Mouse (Mus musculus): ENCODE results near the gene Cmbl. TPM values are rescaled to one million over a fixed set of nuclear protein-coding genes. Genes with fewer than 3 reads are reported as not detected.

Gene Cmbl
- polyA plus RNA-seq, 1 experiment from 2014 or later, result 2.1 TPM

DNA sequence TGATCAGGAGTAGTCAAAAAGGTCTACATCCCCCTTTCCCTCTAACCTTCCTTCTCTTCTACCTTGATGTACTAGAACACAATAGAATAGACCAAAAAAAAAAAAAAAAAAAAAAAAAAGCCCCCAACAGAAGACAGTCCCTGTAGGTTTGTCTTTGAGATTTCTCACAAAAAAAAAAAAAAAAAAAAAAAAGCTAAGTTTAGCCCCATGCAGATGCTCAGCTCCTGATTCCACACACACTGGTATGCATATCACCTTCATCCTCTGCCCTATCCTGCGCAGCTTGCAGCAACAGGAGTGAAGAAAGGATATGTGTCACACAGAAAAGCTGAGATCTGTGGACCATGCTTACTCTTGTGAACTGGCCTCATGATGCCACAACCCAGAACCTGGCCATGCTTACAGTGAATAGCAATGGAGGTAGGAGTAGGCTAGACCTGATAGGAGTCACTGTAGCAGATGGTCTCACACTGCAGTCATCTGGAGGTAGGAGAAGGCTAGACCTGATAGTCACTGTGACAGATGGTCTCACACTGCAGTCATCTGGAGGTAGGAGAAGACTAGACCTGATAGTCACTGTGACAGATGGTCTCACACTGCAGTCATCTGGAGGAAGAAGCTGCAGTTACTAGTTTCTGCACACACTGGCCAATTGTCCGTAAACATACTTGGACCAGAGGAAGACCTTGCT lies 32.7 kb upstream of the Cmbl start:
- peaks cover 12% of the 10 kb centered on the region for H3K4me1 ChIP-seq
- 100% methylated on average over 2 of the region's 2 CpGs for WGBS
- H3K4me2 ChIP-seq (replicated peaks), result no peak overlapping the region
- H3K27ac ChIP-seq, result no peak overlapping the region
- no peak overlapping the region for H3K4me3 ChIP-seq
- no peak for ATAC-seq (ENCODE audit: insufficient number of reproducible peaks, insufficient read depth, low FRiP score, low TSS enrichment)
- no peaks in the 10 kb centered on the region for H3K27me3 ChIP-seq
- no peaks in the 10 kb centered on the region for H3K36me3 ChIP-seq
- H3K9me3 ChIP-seq, result no peaks in the 10 kb centered on the region
- H3K9ac ChIP-seq, result no peak overlapping the region

DNA sequence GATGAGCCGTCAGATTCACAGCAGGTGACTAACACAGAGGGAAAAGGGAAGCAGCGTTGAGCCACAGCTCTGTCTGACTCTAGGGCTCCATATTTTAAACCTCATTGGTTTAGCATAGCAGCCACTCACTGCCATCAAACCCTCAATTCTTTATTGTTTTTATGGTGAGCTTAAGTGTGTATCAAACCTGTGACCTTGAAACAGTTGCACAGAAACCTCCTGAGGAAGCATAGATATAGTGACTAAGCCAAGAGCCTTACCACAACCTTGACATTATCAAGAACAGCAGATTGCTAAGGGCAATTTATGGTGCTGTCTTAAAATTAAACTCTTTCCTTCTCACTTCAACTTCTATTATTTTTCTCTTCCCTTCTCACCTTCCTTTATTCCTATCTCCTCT lies 31.7 kb upstream of the Cmbl start:
- no peak overlapping the region for H3K27ac ChIP-seq
- no peak for ATAC-seq (ENCODE audit: insufficient number of reproducible peaks, insufficient read depth, low FRiP score, low TSS enrichment)
- H3K27me3 ChIP-seq, result no peaks in the 10 kb centered on the region
- H3K9ac ChIP-seq, result no peak overlapping the region
- peaks cover 12% of the 10 kb centered on the region for H3K4me1 ChIP-seq
- no peaks in the 10 kb centered on the region for H3K9me3 ChIP-seq
- no peaks in the 10 kb centered on the region for H3K36me3 ChIP-seq
- 88% methylated on average over 2 of the region's 2 CpGs for WGBS
- H3K4me3 ChIP-seq, result no peak overlapping the region
- H3K4me2 ChIP-seq (replicated peaks), result no peak overlapping the region

GRCm38 (mm10) chr15:31534421-31535258 lies 30.5 kb upstream of the Cmbl start:
- no peaks in the 10 kb centered on the region for H3K27me3 ChIP-seq
- no peaks in the 10 kb centered on the region for H3K9me3 ChIP-seq
- WGBS, result 85% methylated on average over 7 of the region's 7 CpGs
- no peaks in the 10 kb centered on the region for H3K36me3 ChIP-seq
- no peak overlapping the region for H3K4me2 ChIP-seq (replicated peaks)
- peaks cover 5% of the 10 kb centered on the region for H3K4me1 ChIP-seq
- no peak overlapping the region for H3K27ac ChIP-seq
- no peak overlapping the region for H3K4me3 ChIP-seq
- H3K9ac ChIP-seq, result no peak overlapping the region
- no peak for ATAC-seq (ENCODE audit: insufficient number of reproducible peaks, insufficient read depth, low FRiP score, low TSS enrichment)

DNA sequence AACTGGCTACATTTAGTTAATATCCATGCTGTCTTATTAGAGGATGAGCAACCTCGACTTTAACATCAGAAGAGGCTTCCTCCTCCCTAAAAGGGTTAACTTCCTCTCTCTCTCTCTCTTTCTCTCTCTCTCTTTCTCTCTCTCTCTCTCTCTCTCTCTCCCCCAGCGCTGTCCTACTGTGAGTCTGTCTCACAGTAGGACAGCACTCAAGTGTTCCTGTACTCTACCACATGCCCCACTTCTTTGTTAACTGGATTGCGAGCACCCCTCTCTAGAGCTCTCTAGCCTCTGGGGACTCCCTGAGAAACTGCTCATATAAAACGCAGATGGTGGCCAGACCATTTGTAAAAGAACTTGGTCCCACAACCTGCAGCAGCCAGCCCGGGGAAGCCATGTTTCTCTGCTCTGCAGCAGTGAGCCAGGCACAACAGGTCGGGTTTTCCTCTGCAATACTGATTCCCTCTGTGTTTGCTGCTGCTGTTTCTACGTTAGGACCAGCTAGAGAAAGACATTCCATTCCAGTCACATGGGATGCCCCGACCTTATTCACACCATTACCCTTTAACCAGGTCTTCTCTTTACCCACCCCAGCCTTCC lies 29.8 kb upstream of the Cmbl start:
- H3K4me3 ChIP-seq, result no peak overlapping the region
- no peaks in the 10 kb centered on the region for H3K36me3 ChIP-seq
- no peaks in the 10 kb centered on the region for H3K27me3 ChIP-seq
- H3K9me3 ChIP-seq, result no peaks in the 10 kb centered on the region
- H3K4me1 ChIP-seq, result peaks cover 5% of the 10 kb centered on the region
- H3K27ac ChIP-seq, result peak overlapping the region; percentile 33; the same call in 1 of the 2 replicates
- no peak overlapping the region for H3K4me2 ChIP-seq (replicated peaks)
- H3K9ac ChIP-seq, result no peak overlapping the region
- 27% methylated on average over 8 of the region's 8 CpGs for WGBS
- ATAC-seq (ENCODE audit: insufficient number of reproducible peaks, insufficient read depth, low FRiP score, low TSS enrichment), result no peak

DNA sequence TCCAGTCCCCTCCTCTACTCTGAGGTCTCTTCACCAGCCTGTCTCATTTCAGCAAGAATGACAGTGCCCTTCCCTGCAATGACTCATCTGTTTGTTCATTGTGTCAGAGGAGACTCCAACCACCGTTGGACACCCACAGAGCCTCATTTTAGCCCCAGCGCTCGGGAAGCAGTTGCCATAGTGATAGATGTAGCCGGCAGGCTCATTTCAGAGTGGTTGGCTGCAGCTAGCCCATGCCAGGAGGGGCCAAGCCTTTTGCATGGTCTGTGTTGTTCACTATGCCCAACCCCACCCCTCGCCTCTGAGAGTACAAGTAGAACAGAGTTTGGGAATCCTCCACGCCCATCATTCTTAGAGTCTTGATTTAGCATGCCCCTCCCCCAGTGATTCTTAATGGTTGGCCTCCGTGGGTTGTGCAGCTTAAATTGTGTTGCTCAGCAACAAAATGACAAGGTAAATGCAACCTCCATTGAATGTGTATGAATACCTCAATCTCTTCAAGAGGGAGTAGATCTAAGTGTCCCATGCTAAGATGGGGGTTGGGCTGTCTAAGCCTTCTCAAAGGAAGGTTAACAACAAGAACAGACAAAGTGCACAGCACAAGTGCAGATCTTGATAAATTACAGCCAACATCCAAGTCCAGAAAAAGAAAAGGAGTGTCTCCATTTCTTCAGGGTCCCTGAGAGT lies 29.0 kb upstream of the Cmbl start:
- H3K27me3 ChIP-seq, result no peaks in the 10 kb centered on the region
- no peak overlapping the region for H3K9ac ChIP-seq
- peak overlapping the region; percentile 33; the same call in 1 of the 2 replicates for H3K27ac ChIP-seq
- WGBS, result 15% methylated on average over 7 of the region's 7 CpGs
- no peak overlapping the region for H3K4me2 ChIP-seq (replicated peaks)
- H3K4me3 ChIP-seq, result no peak overlapping the region
- no peaks in the 10 kb centered on the region for H3K9me3 ChIP-seq
- ATAC-seq (ENCODE audit: insufficient number of reproducible peaks, insufficient read depth, low FRiP score, low TSS enrichment), result peak; percentile 79
- no peaks in the 10 kb centered on the region for H3K36me3 ChIP-seq
- H3K4me1 ChIP-seq, result peaks cover 5% of the 10 kb centered on the region

DNA sequence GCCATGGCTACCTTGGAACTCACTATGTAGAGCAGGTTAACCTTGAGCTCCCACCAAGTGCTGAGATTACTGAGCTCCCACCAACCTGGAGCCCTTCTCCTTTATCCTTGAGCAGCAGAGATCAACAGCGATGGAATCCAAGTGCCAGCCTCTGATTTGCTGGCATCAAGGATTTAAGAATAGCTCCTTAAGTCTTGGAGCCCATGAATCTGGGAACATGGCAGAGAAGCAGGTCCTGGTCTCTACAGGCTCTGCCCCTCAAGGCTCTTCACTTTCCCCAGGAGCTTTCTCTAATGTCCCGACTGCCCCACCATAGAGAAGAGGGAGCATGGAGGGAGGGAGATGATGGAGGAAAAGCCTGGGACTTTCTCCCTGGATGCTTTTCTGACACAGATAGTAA lies 27.5 kb upstream of the Cmbl start:
- WGBS, result 90% methylated on average over 2 of the region's 2 CpGs
- no peaks in the 10 kb centered on the region for H3K27me3 ChIP-seq
- H3K9me3 ChIP-seq, result no peaks in the 10 kb centered on the region
- no peak overlapping the region for H3K4me3 ChIP-seq
- peaks cover 18% of the 10 kb centered on the region for H3K4me1 ChIP-seq
- no peaks in the 10 kb centered on the region for H3K36me3 ChIP-seq
- H3K4me2 ChIP-seq (replicated peaks), result no peak overlapping the region
- H3K9ac ChIP-seq, result no peak overlapping the region
- ATAC-seq (ENCODE audit: insufficient number of reproducible peaks, insufficient read depth, low FRiP score, low TSS enrichment), result no peak
- H3K27ac ChIP-seq, result no peak overlapping the region

DNA sequence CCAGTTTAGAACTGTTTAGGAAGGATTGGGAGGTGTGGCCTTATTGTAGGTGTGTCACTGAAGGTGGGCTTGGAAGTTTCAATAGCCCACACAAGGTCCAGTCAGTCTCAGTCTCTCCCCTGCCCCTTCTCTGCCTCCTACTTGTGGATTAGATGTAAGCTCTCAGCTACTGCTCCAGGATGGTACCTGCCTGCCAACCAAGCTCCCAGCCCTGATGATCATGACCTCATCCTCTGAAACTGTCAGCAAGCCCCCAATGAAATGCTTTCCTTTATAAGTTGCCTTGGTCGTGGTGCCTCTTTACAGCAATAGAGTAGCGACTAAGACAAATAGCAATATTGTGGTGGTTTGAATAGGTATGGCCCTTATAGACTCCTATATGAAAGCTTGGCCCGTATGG lies 26.8 kb upstream of the Cmbl start:
- Histone ChIP-seq H3K27ac (no peak overlapping the region), H3K36me3 (no peaks in the 10 kb centered on the region), H3K9me3 (no peaks in the 10 kb centered on the region), H3K4me1 (peaks cover 23% of the 10 kb centered on the region), H3K4me2 (replicated peaks) (no peak overlapping the region), H3K4me3 (no peak overlapping the region), H3K9ac (no peak overlapping the region), H3K27me3 (no peaks in the 10 kb centered on the region)
- ATAC-seq (ENCODE audit: insufficient number of reproducible peaks, insufficient read depth, low FRiP score, low TSS enrichment), result no peak
- WGBS, result 88% methylated on average over 3 of the region's 3 CpGs

DNA sequence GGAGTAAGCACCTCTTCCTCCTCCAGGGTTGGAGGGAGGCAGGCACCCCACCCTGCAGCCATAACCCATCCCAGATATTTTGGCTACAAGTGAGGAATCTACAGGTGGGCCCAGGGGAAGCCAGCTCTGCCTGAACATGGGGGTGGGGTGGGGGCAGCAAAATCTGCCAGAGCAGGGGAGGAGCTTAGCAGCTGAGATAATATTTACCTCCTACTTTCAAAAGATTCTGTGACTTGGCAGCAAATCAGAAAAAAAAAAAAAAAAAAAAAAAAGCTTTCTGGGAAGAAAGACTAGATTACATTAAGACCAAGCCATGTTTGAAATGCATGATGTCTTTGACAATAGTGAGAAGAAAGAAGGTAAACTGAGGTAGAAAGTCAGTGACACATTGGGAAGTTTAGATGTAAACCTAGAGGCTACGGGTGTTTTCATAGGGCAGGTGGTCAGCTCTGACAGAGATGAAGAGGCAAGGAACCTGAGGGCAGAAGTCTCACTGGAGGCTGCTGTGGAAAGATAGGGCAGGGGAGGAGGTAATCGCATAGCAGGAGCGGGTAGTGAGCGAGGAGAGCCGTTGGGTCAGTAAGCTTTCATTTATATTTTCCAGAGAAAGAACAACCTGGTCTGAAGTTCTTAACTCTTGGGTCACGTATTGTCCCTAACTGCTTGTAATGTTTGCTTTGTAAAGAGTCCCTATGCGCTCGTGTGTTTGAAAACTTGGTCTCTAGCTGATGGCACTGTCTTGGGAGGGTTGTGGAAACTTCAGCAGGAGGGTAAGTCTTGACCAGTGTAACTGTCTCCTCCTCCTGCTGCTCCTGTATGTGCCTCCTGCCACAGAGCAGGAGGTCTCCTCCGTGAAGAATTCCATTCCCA lies 25.3 kb upstream of the Cmbl start:
- H3K9me3 ChIP-seq, result no peaks in the 10 kb centered on the region
- WGBS, result 73% methylated on average over 9 of the region's 9 CpGs
- no peaks in the 10 kb centered on the region for H3K27me3 ChIP-seq
- H3K4me3 ChIP-seq, result no peak overlapping the region
- H3K9ac ChIP-seq, result no peak overlapping the region
- ATAC-seq (ENCODE audit: insufficient number of reproducible peaks, insufficient read depth, low FRiP score, low TSS enrichment), result no peak
- H3K4me1 ChIP-seq, result peaks cover 23% of the 10 kb centered on the region
- H3K36me3 ChIP-seq, result no peaks in the 10 kb centered on the region
- no peak overlapping the region for H3K27ac ChIP-seq
- no peak overlapping the region for H3K4me2 ChIP-seq (replicated peaks)

DNA sequence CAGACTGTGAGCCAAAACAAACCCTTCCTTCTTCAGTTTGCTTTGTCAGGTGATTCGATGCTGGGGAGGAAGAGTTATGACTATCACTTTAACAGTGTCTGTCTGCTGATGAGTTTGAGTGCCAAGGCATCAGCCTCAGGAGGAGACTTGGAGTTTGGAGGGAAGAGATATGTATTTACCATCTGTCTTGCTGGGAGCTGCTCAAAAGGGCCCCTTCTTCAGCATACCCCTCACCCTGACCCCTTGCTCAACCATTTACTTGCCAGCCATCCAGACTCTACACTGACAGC lies 24.7 kb upstream of the Cmbl start:
- H3K4me1 ChIP-seq, result peaks cover 25% of the 10 kb centered on the region
- H3K27me3 ChIP-seq, result no peaks in the 10 kb centered on the region
- H3K4me3 ChIP-seq, result no peak overlapping the region
- ATAC-seq (ENCODE audit: insufficient number of reproducible peaks, insufficient read depth, low FRiP score, low TSS enrichment), result no peak
- H3K4me2 ChIP-seq (replicated peaks), result no peak overlapping the region
- H3K9me3 ChIP-seq, result no peaks in the 10 kb centered on the region
- no peak overlapping the region for H3K9ac ChIP-seq
- H3K27ac ChIP-seq, result no peak overlapping the region
- WGBS, result 71% methylated on average over 1 of the region's 1 CpGs
- no peaks in the 10 kb centered on the region for H3K36me3 ChIP-seq

DNA sequence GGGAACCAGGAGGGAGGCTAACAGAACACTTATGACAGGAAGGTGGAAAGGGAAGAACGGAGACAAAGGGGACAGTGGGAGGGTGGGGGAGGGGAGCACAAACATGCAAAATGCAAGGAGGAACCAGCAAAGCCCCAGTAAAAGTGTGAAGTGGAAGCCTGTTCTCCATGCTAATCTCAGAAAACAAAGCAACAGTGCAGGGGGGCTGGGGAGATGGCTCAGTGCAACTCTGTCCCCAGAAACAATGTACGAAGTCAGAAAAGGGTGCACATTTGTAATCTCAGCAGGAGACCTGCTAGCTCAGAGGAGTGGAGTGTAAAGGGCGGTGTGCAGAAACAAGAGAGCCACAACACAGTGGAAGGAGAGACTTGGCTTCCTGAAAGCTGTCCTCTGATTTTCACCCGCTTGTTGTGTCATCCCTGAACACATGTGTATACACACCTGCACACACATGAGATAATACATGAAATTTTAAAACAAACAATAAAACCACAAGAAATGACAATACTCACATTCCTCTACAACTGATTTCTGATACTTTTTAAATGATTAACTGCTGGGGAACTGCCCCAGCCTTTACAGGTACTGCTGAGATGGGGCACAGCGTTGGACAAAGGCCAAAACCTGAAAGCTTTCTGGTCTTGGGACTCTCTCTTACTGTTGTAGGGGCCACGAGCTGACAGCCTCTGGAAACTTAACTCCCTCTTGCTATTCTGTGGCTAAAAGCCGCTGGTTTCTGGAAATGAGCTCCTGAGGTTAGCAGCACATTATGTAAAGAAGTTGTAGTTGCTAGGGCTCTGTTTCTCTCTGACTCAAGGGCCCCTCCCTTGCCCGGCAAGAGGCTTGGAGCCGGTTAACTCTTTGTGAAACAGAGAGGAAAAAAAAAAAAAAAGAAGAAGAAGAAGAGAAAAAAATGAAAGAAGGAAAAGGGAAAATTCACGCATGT lies 22.9 kb upstream of the Cmbl start:
- Histone ChIP-seq H3K36me3 (no peaks in the 10 kb centered on the region), H3K9ac (no peak overlapping the region), H3K9me3 (no peaks in the 10 kb centered on the region), H3K4me1 (peaks cover 21% of the 10 kb centered on the region), H3K27ac (peak overlapping the region; percentile 54; the same call in 1 of the 2 replicates), H3K27me3 (no peaks in the 10 kb centered on the region), H3K4me2 (replicated peaks) (0 out of 2 replicates have a peak overlapping the region, but pooled peaks have one; percentile 14), H3K4me3 (no peak overlapping the region)
- no peak for ATAC-seq (ENCODE audit: insufficient number of reproducible peaks, insufficient read depth, low FRiP score, low TSS enrichment)
- 9% methylated on average over 10 of the region's 10 CpGs for WGBS
